13 mouse cellular contexts compared by ENCODE assay signal in the genomic region with DNA sequence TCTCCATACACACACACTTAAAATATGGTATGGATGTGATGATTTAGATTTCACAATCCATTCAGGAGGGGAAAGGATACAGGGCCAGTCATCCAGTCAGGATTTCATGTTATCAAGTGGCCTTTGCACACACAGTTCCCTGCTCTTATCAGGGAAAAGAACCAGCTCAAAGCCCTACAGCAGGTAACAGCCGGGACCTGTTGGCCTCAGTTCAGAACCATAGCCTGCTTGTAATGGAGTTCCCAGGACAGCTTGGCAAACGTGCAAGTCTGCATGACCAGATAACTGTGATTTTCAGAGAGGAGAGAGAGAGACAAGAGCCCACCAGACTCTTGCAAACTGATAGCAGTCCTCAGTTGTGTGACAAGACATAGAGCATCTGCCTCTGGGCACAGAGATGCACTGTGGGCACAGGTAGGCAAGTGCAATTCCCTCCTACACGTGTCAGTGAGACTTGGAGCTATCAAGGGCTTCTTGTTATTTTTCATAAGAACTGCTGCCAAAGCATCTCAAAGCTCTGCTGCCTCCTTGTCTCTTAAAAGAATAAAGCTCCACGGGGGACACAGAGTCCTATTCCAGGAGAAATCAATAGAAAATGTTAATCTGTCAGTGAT.
DNase-seq lines count a peak whose midpoint lies in the region; ATAC-seq and TF ChIP-seq lines count a peak whose summit lies in the region.
"Had no signal": no experiment of that assay in that cellular context is flagged by ENCODE, and none has a peak within 500 bp of the region (broad histone marks: within the 10 kb centered on the region; RNA-seq: fewer than 3 reads in every experiment).

No protein-coding gene starts in this region.

- H3K9me3 ChIP-seq in forebrain, embryonic 16.5 days (ENCODE audit: control insufficient read depth, low read length): no peaks in the 10 kb centered on the region
- no peaks in the 10 kb centered on the region for H3K9me3 ChIP-seq in forebrain, embryonic 11.5 days (ENCODE audit: control insufficient read depth, low read length)
- H3K9me3 ChIP-seq in liver, embryonic 11.5 days (ENCODE audit: control insufficient read depth, low read length): no peaks in the 10 kb centered on the region
- H3K9me3 ChIP-seq in intestine, embryonic 16.5 days (ENCODE audit: control insufficient read depth, low read length): no peaks in the 10 kb centered on the region
- H3K9me3 ChIP-seq: embryonic facial prominence, embryonic 12.5 days; G1E; limb, embryonic 12.5 days had no signal

- H3K4me1 ChIP-seq in forebrain, embryonic 16.5 days (replicated peaks; ENCODE audit: control insufficient read depth, insufficient read depth, low read length): peaks cover 15% of the 10 kb centered on the region
- H3K4me1 ChIP-seq in forebrain, embryonic 11.5 days (replicated peaks; ENCODE audit: control insufficient read depth, insufficient read depth, low read length): 0 out of 2 replicates have a peak, but pooled peaks cover under 1% of the 10 kb centered on the region
- no peaks in the 10 kb centered on the region for H3K4me1 ChIP-seq in liver, embryonic 11.5 days (replicated peaks; ENCODE audit: control insufficient read depth, insufficient read depth, low read length)
- H3K4me1 ChIP-seq in cerebellum, adult 2 months (ENCODE audit: control insufficient read depth, insufficient read depth, low read length): peaks cover 11% of the 10 kb centered on the region; the same call in 1 of the 2 replicates
- peaks cover 15% of the 10 kb centered on the region for H3K4me1 ChIP-seq in intestine, embryonic 16.5 days (ENCODE audit: control insufficient read depth, insufficient read depth, low read length)

- DNase-seq in forebrain, embryonic 11.5 days (ENCODE audit: low spot score): no peak
- DNase-seq in liver, embryonic 11.5 days (ENCODE audit: low spot score): peak; percentile 21
- DNase-seq in liver: no peak
- DNase-seq in cerebellum, adult 2 months: peak; percentile 77 to 84
- DNase-seq in right cerebral cortex, postnatal 4 days: no peak
- DNase-seq in kidney, postnatal 25 days: no peak
- DNase-seq: kidney, adult 11 months had no signal

- no peak overlapping the region for H3K4me3 ChIP-seq in forebrain, embryonic 16.5 days (replicated peaks; ENCODE audit: low read length)
- H3K4me3 ChIP-seq in forebrain, embryonic 11.5 days (ENCODE audit: low read depth, low read length): no peak overlapping the region
- H3K4me3 ChIP-seq in liver, embryonic 11.5 days (ENCODE audit: low read depth, low read length): no peak overlapping the region
- no peak overlapping the region for H3K4me3 ChIP-seq in cerebellum, adult 2 months (replicated peaks; ENCODE audit: insufficient read depth, low read depth, low read length)
- no peak overlapping the region for H3K4me3 ChIP-seq in intestine, embryonic 16.5 days (ENCODE audit: low read length)
- H3K4me3 ChIP-seq: embryonic facial prominence, embryonic 12.5 days; limb, embryonic 12.5 days had no signal

- no peak overlapping the region for H3K9ac ChIP-seq in forebrain, embryonic 16.5 days (replicated peaks; ENCODE audit: low read depth, low read length)
- H3K9ac ChIP-seq in forebrain, embryonic 11.5 days (ENCODE audit: low read length): no peak overlapping the region
- H3K9ac ChIP-seq in liver, embryonic 11.5 days (ENCODE audit: low read depth, low read length): no peak overlapping the region
- no peak overlapping the region for H3K9ac ChIP-seq in intestine, embryonic 16.5 days (ENCODE audit: low read depth, low read length)
- H3K9ac ChIP-seq: embryonic facial prominence, embryonic 12.5 days; limb, embryonic 12.5 days had no signal

- 19% methylated on average over 4 of the region's 4 CpGs for WGBS in forebrain, embryonic 16.5 days
- 26% methylated on average over 4 of the region's 4 CpGs for WGBS in forebrain, embryonic 11.5 days
- WGBS in liver, embryonic 11.5 days: 29% methylated on average over 4 of the region's 4 CpGs
- 4% methylated on average over 4 of the region's 4 CpGs for WGBS in cerebellum, adult 2 months
- WGBS in intestine, embryonic 16.5 days: 27% methylated on average over 4 of the region's 4 CpGs

- no peak for TF ChIP-seq CTCF in cerebellum, adult 2 months (IDR thresholded peaks at IDR 0.05; ENCODE audit: borderline replicate concordance, insufficient read depth, low read depth, low read length)

- H3K4me2 ChIP-seq in forebrain, embryonic 16.5 days (ENCODE audit: low read length): no peak overlapping the region
- no peak overlapping the region for H3K4me2 ChIP-seq in forebrain, embryonic 11.5 days (ENCODE audit: low read depth, low read length, severe bottlenecking)
- no peak overlapping the region for H3K4me2 ChIP-seq in liver, embryonic 11.5 days
- no peak overlapping the region for H3K4me2 ChIP-seq in intestine, embryonic 16.5 days (ENCODE audit: low read depth, low read length)
- H3K4me2 ChIP-seq: embryonic facial prominence, embryonic 12.5 days; limb, embryonic 12.5 days had no signal

- peak overlapping the region; percentile 45 for H3K27ac ChIP-seq in forebrain, embryonic 16.5 days (ENCODE audit: low read length)
- H3K27ac ChIP-seq in forebrain, embryonic 11.5 days (ENCODE audit: low read depth, low read length): no peak overlapping the region
- H3K27ac ChIP-seq in liver, embryonic 11.5 days (ENCODE audit: low read depth, low read length): no peak overlapping the region
- no peak overlapping the region for H3K27ac ChIP-seq in cerebellum, adult 2 months (ENCODE audit: insufficient read depth, low read length)
- H3K27ac ChIP-seq in intestine, embryonic 16.5 days (ENCODE audit: low read length): peak overlapping the region; percentile 10; the same call in 1 of the 2 replicates
- H3K27ac ChIP-seq: embryonic facial prominence, embryonic 12.5 days; limb, embryonic 12.5 days had no signal

- no peaks in the 10 kb centered on the region for H3K36me3 ChIP-seq in forebrain, embryonic 16.5 days (ENCODE audit: control insufficient read depth, insufficient read depth)
- no peaks in the 10 kb centered on the region for H3K36me3 ChIP-seq in forebrain, embryonic 11.5 days (ENCODE audit: control insufficient read depth, insufficient read depth, low read length)
- no peaks in the 10 kb centered on the region for H3K36me3 ChIP-seq in liver, embryonic 11.5 days (ENCODE audit: control insufficient read depth, insufficient read depth, low read length)
- no peaks in the 10 kb centered on the region for H3K36me3 ChIP-seq in intestine, embryonic 16.5 days (ENCODE audit: control insufficient read depth, insufficient read depth, low read length)
- H3K36me3 ChIP-seq: embryonic facial prominence, embryonic 12.5 days; G1E; limb, embryonic 12.5 days had no signal

- TF ChIP-seq POLR2A in cerebellum, adult 2 months (IDR thresholded peaks at IDR 0.05; ENCODE audit: borderline replicate concordance, insufficient read depth, low read length): no peak

- no peaks in the 10 kb centered on the region for H3K27me3 ChIP-seq in forebrain, embryonic 16.5 days (replicated peaks; ENCODE audit: control insufficient read depth, insufficient read depth, low read length)
- H3K27me3 ChIP-seq in forebrain, embryonic 11.5 days (ENCODE audit: control insufficient read depth, insufficient read depth, low read length): no peaks in the 10 kb centered on the region
- H3K27me3 ChIP-seq in liver, embryonic 11.5 days (replicated peaks; ENCODE audit: control insufficient read depth, insufficient read depth, low read length): no peaks in the 10 kb centered on the region
- H3K27me3 ChIP-seq in cerebellum, adult 2 months (ENCODE audit: control insufficient read depth, insufficient read depth, low read length): no peaks in the 10 kb centered on the region
- no peaks in the 10 kb centered on the region for H3K27me3 ChIP-seq in intestine, embryonic 16.5 days (replicated peaks; ENCODE audit: control insufficient read depth, insufficient read depth, low read length)
- H3K27me3 ChIP-seq: embryonic facial prominence, embryonic 12.5 days; limb, embryonic 12.5 days had no signal

- ATAC-seq in forebrain, embryonic 16.5 days: 0 out of 2 replicates have a peak, but pooled peaks have one; percentile 2
- no peak for ATAC-seq in forebrain, embryonic 11.5 days (replicated peaks; ENCODE audit: low FRiP score)
- no peak for ATAC-seq in liver, embryonic 11.5 days (replicated peaks; ENCODE audit: low FRiP score)
- peak; percentile 89 for ATAC-seq in intestine, embryonic 16.5 days
- ATAC-seq: activated CD4-positive, CD25-positive, alpha-beta regulatory T cell, adult 4 months had no signal

Comparison
In these comparisons a context has a peak if more than half of its experiments do, and no peak if none do; other contexts are left out.
1. ATAC-seq: peak in forebrain, embryonic 16.5 days (single experiment) and intestine, embryonic 16.5 days (single experiment); none in forebrain, embryonic 11.5 days (single experiment) and liver, embryonic 11.5 days (single experiment).
2. H3K27ac ChIP-seq: peak in forebrain, embryonic 16.5 days (single experiment) and intestine, embryonic 16.5 days (single experiment); none in forebrain, embryonic 11.5 days (single experiment), liver, embryonic 11.5 days (single experiment) and cerebellum, adult 2 months (single experiment).
3. DNase-seq: peak in liver, embryonic 11.5 days (single experiment) and cerebellum, adult 2 months (2 of 2); none in forebrain, embryonic 11.5 days (single experiment), liver (single experiment), right cerebral cortex, postnatal 4 days (single experiment) and kidney, postnatal 25 days (0 of 2).